In genomic region chr13:41474365-41474764, GRCm38 (mm10) we compare ENCODE assay signal across 17 mouse cellular contexts.
"Had no signal": no experiment of that assay in that cellular context is flagged by ENCODE, and none has a peak within 500 bp of the region (broad histone marks: within the 10 kb centered on the region; RNA-seq: fewer than 3 reads in every experiment).

No protein-coding gene starts in this region.

- H3K4me3 ChIP-seq: neural tube, embryonic 12.5 days; neural tube, embryonic 13.5 days; neural tube, embryonic 15.5 days; stomach, embryonic 15.5 days had no signal

- H3K27me3 ChIP-seq: neural tube, embryonic 12.5 days; neural tube, embryonic 13.5 days; neural tube, embryonic 15.5 days; stomach, embryonic 15.5 days had no signal

- H3K36me3 ChIP-seq: neural tube, embryonic 12.5 days; neural tube, embryonic 13.5 days; neural tube, embryonic 15.5 days; stomach, embryonic 15.5 days had no signal

- DNase-seq: retina, postnatal 1 day; right cerebral cortex, adult 18-20 months; right cerebral cortex, postnatal 14 days; right cerebral cortex, postnatal 25 days; right cerebral cortex, postnatal 4 days; spleen, adult 18-20 months; thymus, adult 18-20 months; thymus, adult 2 months; thymus, postnatal 14 days; thymus, postnatal 25 days; thymus, postnatal 36 days; thymus, postnatal 4 days had no signal

- H3K27ac ChIP-seq: neural tube, embryonic 12.5 days; neural tube, embryonic 13.5 days; neural tube, embryonic 15.5 days; stomach, embryonic 15.5 days; stomach, postnatal 0 days had no signal

- H3K4me1 ChIP-seq: neural tube, embryonic 12.5 days; neural tube, embryonic 15.5 days; stomach, embryonic 15.5 days had no signal

- H3K9me3 ChIP-seq: neural tube, embryonic 12.5 days; neural tube, embryonic 13.5 days; neural tube, embryonic 15.5 days; stomach, embryonic 15.5 days had no signal
